Mouse (Mus musculus): ENCODE measurements around the gene Amz1. TPM values are rescaled to one million over a fixed set of nuclear protein-coding genes. Genes with fewer than 3 reads are reported as not detected.

Gene Amz1
- polyA plus RNA-seq (2014; fragmentation: Nextera tagmentation; extraction: Ambion mirVana) = 1.2 and 1.3 TPM in 2 replicates

DNA sequence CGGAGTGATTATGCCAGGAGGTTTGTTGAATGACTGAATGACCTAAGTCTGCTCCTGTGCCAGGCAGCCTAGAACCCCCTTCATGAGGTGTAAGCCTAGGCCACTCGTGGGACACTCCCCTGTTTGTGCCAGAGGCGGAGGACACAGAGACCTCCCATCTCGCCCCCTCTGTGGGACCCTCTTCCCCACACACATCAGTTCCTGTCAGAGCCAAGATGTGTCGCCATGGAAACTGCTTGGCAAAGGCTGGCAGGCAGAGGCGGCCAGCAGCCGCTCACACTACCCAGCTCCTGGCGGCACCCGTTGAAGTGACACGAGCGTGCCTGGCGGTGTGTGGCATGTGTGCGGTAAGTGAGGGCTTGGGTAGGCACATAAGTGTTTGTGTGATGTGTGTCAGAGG lies at the start of gene Amz1:
Amz1 (plus strand) TSS at position 306 of the 400 bp plus-strand sequence.
- peaks cover 10% of the 10 kb centered on the region; the same call in 1 of the 2 replicates for H3K36me3 ChIP-seq (ENCODE audit: control insufficient read depth, insufficient read depth, low read length)
- 81% methylated on average over 13 of the region's 13 CpGs for WGBS
- H3K27me3 ChIP-seq (replicated peaks; ENCODE audit: control insufficient read depth, insufficient read depth, low read length) = no peaks in the 10 kb centered on the region
- H3K4me2 ChIP-seq (ENCODE audit: low read length) = no peak within 1 kb of the TSS
- ATAC-seq (replicated peaks; ENCODE audit: low FRiP score, low TSS enrichment, low read depth) (no peak), DNase-seq (ENCODE audit: low spot score) (no peak)
- no peaks in the 10 kb centered on the region for H3K4me1 ChIP-seq (replicated peaks; ENCODE audit: control insufficient read depth, insufficient read depth, low read length)
- H3K9ac ChIP-seq (ENCODE audit: low read length) = no peak within 1 kb of the TSS
- no peaks in the 10 kb centered on the region for H3K9me3 ChIP-seq (ENCODE audit: control insufficient read depth, low read length)
- H3K27ac ChIP-seq (ENCODE audit: low read depth) = no peak within 1 kb of the TSS
- no peak within 1 kb of the TSS for H3K4me3 ChIP-seq (ENCODE audit: low read depth, low read length)

DNA sequence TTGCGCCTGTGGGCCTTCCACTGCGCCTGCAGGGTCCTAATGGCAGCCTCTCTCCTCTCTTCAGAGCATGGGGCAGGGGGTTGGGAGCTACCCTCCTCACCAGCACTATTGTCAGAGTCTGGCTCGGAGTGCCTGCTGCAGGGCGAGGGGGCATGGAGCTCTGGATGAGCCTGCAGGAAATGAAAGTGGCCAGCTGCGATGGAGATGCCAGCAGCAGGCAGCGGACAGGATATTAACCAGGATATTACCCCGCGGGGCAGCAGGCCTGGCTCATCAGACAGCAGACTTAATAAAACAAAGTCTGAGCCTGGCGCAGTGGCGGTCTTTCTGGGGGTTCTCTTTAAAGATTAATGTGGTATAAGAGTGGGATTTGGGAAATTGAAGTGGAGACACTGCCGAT lies 48.8 kb upstream of the Amz1 start:
- DNase-seq (ENCODE audit: low spot score) (no peak), ATAC-seq (replicated peaks; ENCODE audit: low FRiP score, low TSS enrichment, low read depth) (no peak)
- no peaks in the 10 kb centered on the region for H3K27me3 ChIP-seq (replicated peaks; ENCODE audit: control insufficient read depth, insufficient read depth, low read length)
- 72% methylated on average over 11 of the region's 11 CpGs for WGBS
- H3K9me3 ChIP-seq (ENCODE audit: control insufficient read depth, low read length) = no peaks in the 10 kb centered on the region
- H3K27ac ChIP-seq (ENCODE audit: low read depth) = no peak overlapping the region
- H3K9ac ChIP-seq (ENCODE audit: low read length) = no peak overlapping the region
- H3K4me2 ChIP-seq (ENCODE audit: low read length) = no peak overlapping the region
- H3K36me3 ChIP-seq (ENCODE audit: control insufficient read depth, insufficient read depth, low read length) = peaks cover 57% of the 10 kb centered on the region
- H3K4me1 ChIP-seq (replicated peaks; ENCODE audit: control insufficient read depth, insufficient read depth, low read length) = no peaks in the 10 kb centered on the region; the same call in 1 of the 2 replicates
- no peak overlapping the region for H3K4me3 ChIP-seq (ENCODE audit: low read depth, low read length)

- WGBS = 83% methylated on average over 11 of the region's 11 CpGs
- DNase-seq (ENCODE audit: low spot score) (no peak), ATAC-seq (replicated peaks; ENCODE audit: low FRiP score, low TSS enrichment, low read depth) (no peak)
- Histone ChIP-seq H3K36me3 (ENCODE audit: control insufficient read depth, insufficient read depth, low read length) (peaks cover 51% of the 10 kb centered on the region), H3K9me3 (ENCODE audit: control insufficient read depth, low read length) (no peaks in the 10 kb centered on the region), H3K4me1 (replicated peaks; ENCODE audit: control insufficient read depth, insufficient read depth, low read length) (no peaks in the 10 kb centered on the region; the same call in 1 of the 2 replicates), H3K4me2 (ENCODE audit: low read length) (no peak overlapping the region), H3K27ac (ENCODE audit: low read depth) (no peak overlapping the region), H3K4me3 (ENCODE audit: low read depth, low read length) (no peak overlapping the region), H3K27me3 (replicated peaks; ENCODE audit: control insufficient read depth, insufficient read depth, low read length) (no peaks in the 10 kb centered on the region), H3K9ac (ENCODE audit: low read length) (no peak overlapping the region)
Observed at GRCm38 (mm10) chr5:140675640-140676039, 48.3 kb upstream of the Amz1 start.

GRCm38 (mm10) chr5:140677137-140677536 lies 46.8 kb upstream of the Amz1 start:
- Histone ChIP-seq H3K4me2 (ENCODE audit: low read length) (no peak overlapping the region), H3K4me3 (ENCODE audit: low read depth, low read length) (no peak overlapping the region), H3K9me3 (ENCODE audit: control insufficient read depth, low read length) (no peaks in the 10 kb centered on the region), H3K27me3 (replicated peaks; ENCODE audit: control insufficient read depth, insufficient read depth, low read length) (no peaks in the 10 kb centered on the region), H3K27ac (ENCODE audit: low read depth) (no peak overlapping the region), H3K36me3 (ENCODE audit: control insufficient read depth, insufficient read depth, low read length) (peaks cover 49% of the 10 kb centered on the region), H3K4me1 (replicated peaks; ENCODE audit: control insufficient read depth, insufficient read depth, low read length) (no peaks in the 10 kb centered on the region), H3K9ac (ENCODE audit: low read length) (no peak overlapping the region)
- no peak for DNase-seq (ENCODE audit: low spot score)
- 92% methylated on average over 6 of the region's 6 CpGs for WGBS
- ATAC-seq (replicated peaks; ENCODE audit: low FRiP score, low TSS enrichment, low read depth) = no peak

DNA sequence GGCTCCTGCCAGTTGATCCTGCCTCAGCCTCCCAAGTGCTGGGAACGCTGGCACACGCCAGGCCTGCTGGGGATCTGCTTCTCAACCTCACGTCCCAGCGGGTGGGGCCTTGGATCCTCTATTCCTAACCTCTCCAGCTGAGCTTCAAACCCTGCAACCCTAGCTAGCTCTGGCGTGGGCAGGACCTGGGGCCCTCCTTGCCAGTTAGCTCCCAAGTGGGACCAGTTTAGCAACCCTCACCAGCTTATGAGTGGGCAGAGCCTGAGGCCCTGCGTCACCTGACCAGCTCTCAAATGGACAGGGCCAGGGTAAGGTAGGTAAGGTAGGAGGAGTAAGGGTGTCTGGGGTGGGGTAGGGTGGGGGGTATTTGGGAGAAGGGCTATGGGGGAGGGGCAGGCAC lies 43.9 kb upstream of the Amz1 start:
- Histone ChIP-seq H3K4me1 (replicated peaks; ENCODE audit: control insufficient read depth, insufficient read depth, low read length) (no peaks in the 10 kb centered on the region), H3K27me3 (replicated peaks; ENCODE audit: control insufficient read depth, insufficient read depth, low read length) (no peaks in the 10 kb centered on the region), H3K9ac (ENCODE audit: low read length) (no peak overlapping the region), H3K27ac (ENCODE audit: low read depth) (no peak overlapping the region), H3K4me2 (ENCODE audit: low read length) (no peak overlapping the region), H3K4me3 (ENCODE audit: low read depth, low read length) (no peak overlapping the region), H3K36me3 (ENCODE audit: control insufficient read depth, insufficient read depth, low read length) (peaks cover 41% of the 10 kb centered on the region), H3K9me3 (ENCODE audit: control insufficient read depth, low read length) (no peaks in the 10 kb centered on the region)
- ATAC-seq (replicated peaks; ENCODE audit: low FRiP score, low TSS enrichment, low read depth) (no peak), DNase-seq (ENCODE audit: low spot score) (no peak)
- WGBS = 91% methylated on average over 6 of the region's 6 CpGs

- Histone ChIP-seq H3K9ac (ENCODE audit: low read length) (no peak overlapping the region), H3K9me3 (ENCODE audit: control insufficient read depth, low read length) (no peaks in the 10 kb centered on the region), H3K27ac (ENCODE audit: low read depth) (no peak overlapping the region), H3K4me2 (ENCODE audit: low read length) (no peak overlapping the region), H3K4me3 (ENCODE audit: low read depth, low read length) (no peak overlapping the region), H3K27me3 (replicated peaks; ENCODE audit: control insufficient read depth, insufficient read depth, low read length) (no peaks in the 10 kb centered on the region), H3K36me3 (ENCODE audit: control insufficient read depth, insufficient read depth, low read length) (peaks cover 36% of the 10 kb centered on the region), H3K4me1 (replicated peaks; ENCODE audit: control insufficient read depth, insufficient read depth, low read length) (no peaks in the 10 kb centered on the region)
- 71% methylated on average over 1 of the region's 1 CpGs for WGBS
- DNase-seq (ENCODE audit: low spot score) (no peak), ATAC-seq (replicated peaks; ENCODE audit: low FRiP score, low TSS enrichment, low read depth) (no peak)
Observed at GRCm38 (mm10) chr5:140680950-140681349, 43.0 kb upstream of the Amz1 start.

- Histone ChIP-seq H3K27ac (ENCODE audit: low read depth) (no peak overlapping the region), H3K27me3 (replicated peaks; ENCODE audit: control insufficient read depth, insufficient read depth, low read length) (no peaks in the 10 kb centered on the region), H3K36me3 (ENCODE audit: control insufficient read depth, insufficient read depth, low read length) (peaks cover 33% of the 10 kb centered on the region), H3K4me3 (ENCODE audit: low read depth, low read length) (no peak overlapping the region), H3K9ac (ENCODE audit: low read length) (no peak overlapping the region), H3K4me2 (ENCODE audit: low read length) (no peak overlapping the region), H3K9me3 (ENCODE audit: control insufficient read depth, low read length) (no peaks in the 10 kb centered on the region), H3K4me1 (replicated peaks; ENCODE audit: control insufficient read depth, insufficient read depth, low read length) (no peaks in the 10 kb centered on the region)
- 94% methylated on average over 6 of the region's 6 CpGs for WGBS
- ATAC-seq (replicated peaks; ENCODE audit: low FRiP score, low TSS enrichment, low read depth) = no peak
- DNase-seq (ENCODE audit: low spot score) = no peak
Observed at GRCm38 (mm10) chr5:140682113-140682512, 41.8 kb upstream of the Amz1 start.

DNA sequence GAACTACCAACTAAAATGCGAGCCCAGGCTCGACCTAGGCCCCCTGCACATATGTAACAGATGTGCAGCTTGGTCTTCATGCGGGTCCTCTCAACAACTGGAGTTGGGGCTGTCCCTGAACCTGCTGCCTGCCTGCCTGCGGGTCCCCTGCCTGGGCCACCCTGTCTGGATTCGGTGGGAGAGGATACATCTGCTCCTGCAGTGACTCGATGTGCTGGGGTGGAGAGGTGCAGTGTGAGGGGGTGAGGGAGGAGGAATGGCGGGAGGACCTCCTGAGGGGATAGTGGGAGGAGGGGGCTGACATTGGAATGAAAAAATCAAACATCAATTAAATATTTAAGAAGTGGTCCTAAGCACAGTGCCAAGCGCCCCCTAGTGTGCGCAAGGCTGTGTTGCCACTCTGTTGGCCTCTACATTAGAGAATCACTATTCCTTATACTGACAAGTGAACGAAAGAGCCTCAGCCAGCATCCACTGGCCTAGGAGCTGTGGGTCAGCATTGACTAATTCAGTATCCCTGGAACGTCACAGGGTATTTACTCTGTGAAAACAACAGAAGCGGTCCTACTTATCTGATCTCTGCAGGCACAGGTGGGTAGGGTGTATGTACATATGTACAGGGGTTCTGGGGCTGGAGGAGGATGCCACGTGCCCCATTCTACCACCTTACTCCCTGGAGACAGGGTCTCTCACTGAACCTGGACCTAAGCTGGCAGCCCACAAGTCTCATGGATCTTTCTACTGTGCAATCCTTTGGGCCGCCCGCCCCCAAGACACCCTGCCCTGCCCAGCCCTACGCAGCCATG lies 39.4 kb upstream of the Amz1 start:
- Histone ChIP-seq H3K27ac (ENCODE audit: low read depth) (no peak overlapping the region), H3K9me3 (ENCODE audit: control insufficient read depth, low read length) (no peaks in the 10 kb centered on the region), H3K9ac (ENCODE audit: low read length) (no peak overlapping the region), H3K4me2 (ENCODE audit: low read length) (no peak overlapping the region), H3K27me3 (replicated peaks; ENCODE audit: control insufficient read depth, insufficient read depth, low read length) (no peaks in the 10 kb centered on the region), H3K4me1 (replicated peaks; ENCODE audit: control insufficient read depth, insufficient read depth, low read length) (no peaks in the 10 kb centered on the region), H3K4me3 (ENCODE audit: low read depth, low read length) (no peak overlapping the region), H3K36me3 (ENCODE audit: control insufficient read depth, insufficient read depth, low read length) (peaks cover 39% of the 10 kb centered on the region)
- peak; percentile 75 for DNase-seq (ENCODE audit: low spot score)
- 61% methylated on average over 16 of the region's 16 CpGs for WGBS
- ATAC-seq (replicated peaks; ENCODE audit: low FRiP score, low TSS enrichment, low read depth) = no peak

- no peak overlapping the region for H3K27ac ChIP-seq (ENCODE audit: low read depth)
- WGBS = 67% methylated on average over 3 of the region's 3 CpGs
- H3K9ac ChIP-seq (ENCODE audit: low read length) = no peak overlapping the region
- no peaks in the 10 kb centered on the region for H3K27me3 ChIP-seq (replicated peaks; ENCODE audit: control insufficient read depth, insufficient read depth, low read length)
- no peaks in the 10 kb centered on the region for H3K4me1 ChIP-seq (replicated peaks; ENCODE audit: control insufficient read depth, insufficient read depth, low read length)
- no peak overlapping the region for H3K4me3 ChIP-seq (ENCODE audit: low read depth, low read length)
- H3K9me3 ChIP-seq (ENCODE audit: control insufficient read depth, low read length) = no peaks in the 10 kb centered on the region
- DNase-seq (ENCODE audit: low spot score) (no peak), ATAC-seq (replicated peaks; ENCODE audit: low FRiP score, low TSS enrichment, low read depth) (no peak)
- H3K36me3 ChIP-seq (ENCODE audit: control insufficient read depth, insufficient read depth, low read length) = peaks cover 66% of the 10 kb centered on the region
- H3K4me2 ChIP-seq (ENCODE audit: low read length) = no peak overlapping the region
Observed at GRCm38 (mm10) chr5:140688434-140688833, 35.5 kb upstream of the Amz1 start.
